Mouse (Mus musculus) gastrocnemius, postnatal 25 days (tissue): Measurements from ENCODE around the gene Chd2. TPM values are rescaled to one million over a fixed set of nuclear protein-coding genes. Genes with fewer than 3 reads are reported as not detected.

ENCODE experiments used
- total RNA-seq, 2 experiments: library from RNA; stranded (reverse); gene quantifications; 1 replicate in 1 of 2; 2 replicates in 1 of 2; pipeline ENCODE4 v1.2.3; 2021

Chd2 gene
- total RNA-seq, 2 experiments from 2014 or later = 30.2 to 38.4 TPM

Other genes starting within 250 kb of the Chd2 start
- gene Rgma, start 166.3 kb downstream of the Chd2 start, total RNA-seq = 10 to 100 TPM; 39.1 to 54.7 TPM
- gene Fam174b, start 198.5 kb upstream of the Chd2 start, total RNA-seq = 1 to 10 TPM; 2.4 to 3.3 TPM